Mouse (Mus musculus) cerebellum, adult 2 months (tissue): ENCODE results near the gene Hmga2.

Experiments used
- CTCF ChIP-seq: fragments of 200-500 bp; IDR thresholded peaks from 2 replicates; pipeline ENCODE4 v1.5.1; 2011; ENCODE audit warnings: low read depth, mild to moderate bottlenecking, control low read depth, low read length, moderate library complexity, borderline replicate concordance; ENCODE audit not compliant: insufficient read depth
- POLR2A ChIP-seq: fragments of 200-500 bp; IDR thresholded peaks from 2 replicates; pipeline ENCODE4 v1.6.1; 2011; ENCODE audit warnings: low read length, control low read depth, borderline replicate concordance; ENCODE audit not compliant: insufficient read depth

DNA sequence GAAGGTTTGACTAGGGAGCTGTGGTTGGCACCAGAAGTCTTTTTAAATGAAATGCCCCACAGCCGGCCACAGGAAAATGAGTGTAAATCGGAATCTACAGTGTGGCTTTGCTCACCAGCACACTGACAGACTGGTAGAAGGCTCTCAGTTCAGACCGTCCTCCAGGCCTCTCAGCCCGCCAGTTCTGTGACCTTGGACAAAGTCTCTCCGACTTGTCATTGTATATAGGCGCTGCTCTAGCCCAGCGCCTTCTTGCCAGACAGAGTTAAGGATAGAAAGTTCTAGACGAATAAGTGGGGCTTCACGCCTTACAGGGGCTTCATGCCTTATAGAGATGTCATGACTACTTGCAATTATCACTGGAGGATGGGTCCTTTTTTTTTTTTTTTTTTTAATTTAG, 67.1 kb downstream of the Hmga2 start:
- no peak for TF ChIP-seq CTCF
- TF ChIP-seq POLR2A = no peak
